Mouse (Mus musculus) heart, adult 9 months (tissue): ENCODE data around the gene Jmjd7.

ENCODE experiments used
- DNase-seq, 2 experiments: peaks; one replicate each; pipeline ENCODE4 v3.0.0; 2022; ENCODE audit warnings: low spot score in 2 of 2

Jmjd7 gene

GRCm38 (mm10) chr2:120011462-120012200 is 15.7 kb upstream of the Jmjd7 start:
- DNase-seq, result peak; percentile 29 to 50

GRCm38 (mm10) chr2:120012924-120013323 is 14.4 kb upstream of the Jmjd7 start:
- DNase-seq, result no peak

- DNase-seq, result no peak
Measured at GRCm38 (mm10) chr2:120013831-120014486, 13.3 kb upstream of the Jmjd7 start.

GRCm38 (mm10) chr2:120015882-120016281 is 11.4 kb upstream of the Jmjd7 start:
- no peak for DNase-seq

- no peak for DNase-seq
Measured at GRCm38 (mm10) chr2:120017599-120017998, 9.7 kb upstream of the Jmjd7 start.

GRCm38 (mm10) chr2:120024337-120024736 is 2.9 kb upstream of the Jmjd7 start:
- peak; percentile 38 to 55 for DNase-seq

- no peak for DNase-seq
Measured at GRCm38 (mm10) chr2:120027950-120028331, 658 bp downstream of the Jmjd7 start.

- DNase-seq, result no peak
Measured at GRCm38 (mm10) chr2:120030380-120030779, 3.1 kb downstream of the Jmjd7 start.

GRCm38 (mm10) chr2:120032726-120033467 is 5.6 kb downstream of the Jmjd7 start, which contains the start of gene Pla2g4b:
Pla2g4b (plus strand) TSS chr2:120033417.
- no peak for DNase-seq

- DNase-seq, result no peak
Measured at GRCm38 (mm10) chr2:120033726-120034125, 6.4 kb downstream of the Jmjd7 start.

- no peak for DNase-seq
Measured at GRCm38 (mm10) chr2:120037744-120038143, 10.5 kb downstream of the Jmjd7 start.

- no peak for DNase-seq
Measured at GRCm38 (mm10) chr2:120040991-120041390, 13.7 kb downstream of the Jmjd7 start.

GRCm38 (mm10) chr2:120044101-120044603 is 16.9 kb downstream of the Jmjd7 start:
- no peak for DNase-seq

- no peak for DNase-seq
Measured at GRCm38 (mm10) chr2:120044676-120045075, 17.4 kb downstream of the Jmjd7 start.

GRCm38 (mm10) chr2:120046486-120047310 is 19.4 kb downstream of the Jmjd7 start:
- DNase-seq, result no peak

- no peak for DNase-seq
Measured at GRCm38 (mm10) chr2:120048173-120048572, 20.9 kb downstream of the Jmjd7 start.

GRCm38 (mm10) chr2:120049632-120050274 is 22.5 kb downstream of the Jmjd7 start:
- DNase-seq, result peak in 1 of 2 experiments; percentile 31

- no peak for DNase-seq
Measured at GRCm38 (mm10) chr2:120051405-120051804, 24.1 kb downstream of the Jmjd7 start.

- DNase-seq, result peak; percentile 49 to 65
Measured at GRCm38 (mm10) chr2:120054771-120055552, 27.7 kb downstream of the Jmjd7 start.

- DNase-seq, result no peak
Measured at GRCm38 (mm10) chr2:120055923-120056322, 28.6 kb downstream of the Jmjd7 start.
